Mouse (Mus musculus): ENCODE measurements at regions not wholly inside any gene's neighbourhood (a gene's known extent, or its start where the extent isn't known, plus 50 kb on each side); places are given as distances from the start of the nearest gene placed in this dataset.
A peak's percentile ranks its signal among the peaks of the same experiment; 100 is the strongest.

- TF ChIP-seq EP300 (IDR thresholded peaks at IDR 0.05; ENCODE audit: low read depth) (no peak), CTCF (IDR thresholded peaks at IDR 0.05; ENCODE audit: low read depth) (no peak)
- 65% methylated on average over 4 of the region's 4 CpGs for WGBS (ENCODE audit: insufficient replicate concordance)
- DNase-seq (ENCODE audit: low read depth in 3 of 3, low spot score in 3 of 3) (no peak), ATAC-seq (ENCODE audit: insufficient read depth) (no peak)
- Histone ChIP-seq H3K27me3 (ENCODE audit: control insufficient read depth, insufficient read depth, low read length) (no peaks in the 10 kb centered on the region), H3K4me1 (replicated peaks; ENCODE audit: control insufficient read depth in 2 of 2, insufficient read depth in 2 of 2, low read length in 1 of 2) (no peaks in the 10 kb centered on the region), H3K9ac (replicated peaks) (no peak overlapping the region), H3K36me3 (replicated peaks; ENCODE audit: control insufficient read depth, insufficient read depth, low read depth) (no peaks in the 10 kb centered on the region), H3K27ac (no peak overlapping the region), H3K4me3 (ENCODE audit: insufficient read depth in 1 of 2, low read depth in 2 of 2, low read length in 2 of 2) (no peak overlapping the region), H3K4me2 (ENCODE audit: low read depth) (no peak overlapping the region), H3K9me3 (ENCODE audit: control insufficient read depth, low read length) (no peaks in the 10 kb centered on the region)
These were observed 93.6 kb upstream of the Med14 start for GRCm38 (mm10) chrX:12855425-12855824.

DNA sequence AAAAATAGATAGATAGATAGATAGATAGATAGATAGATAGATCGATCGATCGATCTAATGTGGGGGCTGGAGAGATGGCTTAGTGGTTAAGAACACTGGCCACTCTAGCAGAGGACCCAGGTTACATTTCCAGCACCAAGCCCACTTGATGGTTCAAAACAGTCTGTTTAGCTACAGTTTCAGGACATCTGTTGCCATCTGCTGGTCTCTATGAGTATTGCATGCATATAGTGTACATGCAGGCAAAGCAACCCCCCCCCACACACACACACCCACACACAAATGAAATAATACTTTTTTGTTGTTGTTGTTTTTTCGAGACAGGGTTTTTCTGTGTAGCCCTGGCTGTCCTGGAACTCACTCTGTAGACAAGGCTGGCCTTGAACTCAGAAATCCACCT lies 89.8 kb upstream of the Med14 start:
- WGBS (ENCODE audit: insufficient replicate concordance), result 56% methylated on average over 4 of the region's 4 CpGs
- Histone ChIP-seq H3K36me3 (replicated peaks; ENCODE audit: control insufficient read depth, insufficient read depth, low read depth) (no peaks in the 10 kb centered on the region), H3K4me2 (ENCODE audit: low read depth) (no peak overlapping the region), H3K27me3 (ENCODE audit: control insufficient read depth, insufficient read depth, low read length) (no peaks in the 10 kb centered on the region), H3K27ac (no peak overlapping the region), H3K9ac (replicated peaks) (no peak overlapping the region), H3K9me3 (ENCODE audit: control insufficient read depth, low read length) (no peaks in the 10 kb centered on the region), H3K4me3 (ENCODE audit: insufficient read depth in 1 of 2, low read depth in 2 of 2, low read length in 2 of 2) (no peak overlapping the region), H3K4me1 (replicated peaks; ENCODE audit: control insufficient read depth in 2 of 2, insufficient read depth in 2 of 2, low read length in 1 of 2) (no peaks in the 10 kb centered on the region)
- TF ChIP-seq CTCF (IDR thresholded peaks at IDR 0.05; ENCODE audit: low read depth), result peak; percentile 66
- no peak for TF ChIP-seq EP300 (IDR thresholded peaks at IDR 0.05; ENCODE audit: low read depth)
- ATAC-seq (ENCODE audit: insufficient read depth), result no peak
- DNase-seq (ENCODE audit: low read depth in 3 of 3, low spot score in 3 of 3), result peak in 1 of 3 experiments; percentile 20

DNA sequence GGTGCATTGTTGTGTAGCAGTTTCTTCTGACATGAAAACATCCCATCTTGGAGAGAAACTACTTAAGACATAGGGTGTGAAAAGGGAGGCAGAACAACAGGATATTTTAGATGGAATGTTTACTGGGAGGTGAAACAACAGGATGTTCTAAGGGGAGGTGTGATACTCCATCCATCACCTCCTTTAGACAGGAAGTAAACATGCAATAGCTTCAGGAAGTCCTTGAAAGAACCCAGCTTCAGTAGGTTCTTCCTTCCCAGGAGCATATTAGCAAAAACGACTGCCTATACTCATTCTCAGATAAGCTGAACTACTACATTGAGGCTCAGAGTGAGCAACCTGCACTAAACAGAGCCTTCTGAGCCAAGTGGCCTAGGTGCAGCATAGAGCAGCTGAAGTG lies 82.6 kb upstream of the Med14 start:
- no peak overlapping the region for H3K27ac ChIP-seq
- no peaks in the 10 kb centered on the region for H3K4me1 ChIP-seq (replicated peaks; ENCODE audit: control insufficient read depth in 2 of 2, insufficient read depth in 2 of 2, low read length in 1 of 2)
- no peaks in the 10 kb centered on the region for H3K27me3 ChIP-seq (ENCODE audit: control insufficient read depth, insufficient read depth, low read length)
- TF ChIP-seq EP300 (IDR thresholded peaks at IDR 0.05; ENCODE audit: low read depth) (no peak), CTCF (IDR thresholded peaks at IDR 0.05; ENCODE audit: low read depth) (no peak)
- H3K4me2 ChIP-seq (ENCODE audit: low read depth), result no peak overlapping the region
- H3K9me3 ChIP-seq (ENCODE audit: control insufficient read depth, low read length), result no peaks in the 10 kb centered on the region
- no peak overlapping the region for H3K4me3 ChIP-seq (ENCODE audit: insufficient read depth in 1 of 2, low read depth in 2 of 2, low read length in 2 of 2)
- WGBS (ENCODE audit: insufficient replicate concordance), result 5% methylated on average over 1 of the region's 1 CpGs
- ATAC-seq (ENCODE audit: insufficient read depth) (no peak), DNase-seq (ENCODE audit: low read depth in 3 of 3, low spot score in 3 of 3) (no peak)
- H3K9ac ChIP-seq (replicated peaks), result no peak overlapping the region
- no peaks in the 10 kb centered on the region for H3K36me3 ChIP-seq (replicated peaks; ENCODE audit: control insufficient read depth, insufficient read depth, low read depth)

- H3K9me3 ChIP-seq (ENCODE audit: control insufficient read depth, low read length), result no peaks in the 10 kb centered on the region
- no peak overlapping the region for H3K4me3 ChIP-seq (ENCODE audit: insufficient read depth in 1 of 2, low read depth in 2 of 2, low read length in 2 of 2)
- no peaks in the 10 kb centered on the region for H3K27me3 ChIP-seq (ENCODE audit: control insufficient read depth, insufficient read depth, low read length)
- DNase-seq (ENCODE audit: low read depth in 3 of 3, low spot score in 3 of 3), result no peak
- H3K9ac ChIP-seq (replicated peaks), result no peak overlapping the region
- no peak for ATAC-seq (ENCODE audit: insufficient read depth)
- 68% methylated on average over 3 of the region's 3 CpGs for WGBS (ENCODE audit: insufficient replicate concordance)
- no peaks in the 10 kb centered on the region for H3K36me3 ChIP-seq (replicated peaks; ENCODE audit: control insufficient read depth, insufficient read depth, low read depth)
- H3K4me2 ChIP-seq (ENCODE audit: low read depth), result no peak overlapping the region
- no peaks in the 10 kb centered on the region for H3K4me1 ChIP-seq (replicated peaks; ENCODE audit: control insufficient read depth in 2 of 2, insufficient read depth in 2 of 2, low read length in 1 of 2)
- H3K27ac ChIP-seq, result no peak overlapping the region
- TF ChIP-seq EP300 (IDR thresholded peaks at IDR 0.05; ENCODE audit: low read depth) (no peak), CTCF (IDR thresholded peaks at IDR 0.05; ENCODE audit: low read depth) (no peak)
These were observed 79.1 kb upstream of the Med14 start for GRCm38 (mm10) chrX:12841021-12841325.

DNA sequence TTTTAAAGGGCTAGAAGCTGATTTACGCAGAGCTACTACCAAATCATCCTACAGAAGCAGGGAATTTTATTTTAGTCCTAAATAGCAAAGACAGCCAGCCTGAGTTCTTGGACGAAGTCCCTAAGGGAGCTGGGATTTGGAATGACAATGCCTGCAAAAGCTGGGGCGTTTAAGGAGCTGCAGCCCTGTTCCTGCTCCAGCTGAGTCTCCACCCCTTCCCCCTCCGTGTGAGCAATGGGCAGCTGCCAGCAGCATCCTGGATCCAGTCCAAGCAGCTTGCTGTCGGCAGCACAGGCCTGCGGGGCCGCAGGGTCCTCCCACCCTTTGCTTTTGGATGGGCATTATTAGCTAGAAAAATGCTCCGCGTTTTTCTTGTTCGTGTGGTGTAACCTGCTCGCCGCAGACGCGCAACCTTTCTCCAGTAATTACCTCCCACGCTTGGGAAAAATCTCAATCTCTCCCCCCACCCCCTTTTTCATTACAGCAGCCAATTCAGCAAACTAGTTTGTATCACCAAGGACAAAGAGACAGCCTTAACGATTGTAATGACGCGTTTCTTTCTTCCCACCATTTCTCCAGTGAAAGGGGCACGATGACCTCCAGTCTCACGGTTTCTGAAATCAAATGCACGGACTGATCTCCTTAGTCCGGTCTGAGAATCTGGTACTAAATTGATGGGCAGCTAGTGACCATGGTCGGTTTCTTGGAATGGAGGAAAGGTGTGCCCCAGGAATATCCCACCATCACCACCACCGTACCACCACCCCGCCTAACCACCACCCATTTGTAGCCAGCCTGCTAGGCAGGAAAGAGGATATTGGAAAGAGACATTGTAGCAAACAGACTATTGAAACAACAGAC lies 78.5 kb upstream of the Med14 start:
- Histone ChIP-seq H3K4me3 (ENCODE audit: insufficient read depth in 1 of 2, low read depth in 2 of 2, low read length in 2 of 2) (peak overlapping the region in 1 of 2 experiments; percentile 31; a peak in 2 of 4 replicates), H3K27ac (no peak overlapping the region), H3K4me1 (replicated peaks; ENCODE audit: control insufficient read depth in 2 of 2, insufficient read depth in 2 of 2, low read length in 1 of 2) (no peaks in the 10 kb centered on the region), H3K36me3 (replicated peaks; ENCODE audit: control insufficient read depth, insufficient read depth, low read depth) (no peaks in the 10 kb centered on the region), H3K9me3 (ENCODE audit: control insufficient read depth, low read length) (no peaks in the 10 kb centered on the region), H3K9ac (replicated peaks) (no peak overlapping the region), H3K27me3 (ENCODE audit: control insufficient read depth, insufficient read depth, low read length) (no peaks in the 10 kb centered on the region), H3K4me2 (ENCODE audit: low read depth) (peak overlapping the region; percentile 53)
- no peak for TF ChIP-seq CTCF (IDR thresholded peaks at IDR 0.05; ENCODE audit: low read depth)
- TF ChIP-seq EP300 (IDR thresholded peaks at IDR 0.05; ENCODE audit: low read depth), result no peak
- DNase-seq (ENCODE audit: low read depth in 3 of 3, low spot score in 3 of 3), result no peak
- ATAC-seq (ENCODE audit: insufficient read depth), result no peak
- 22% methylated on average over 25 of the region's 25 CpGs for WGBS (ENCODE audit: insufficient replicate concordance)

All from liver, embryonic 14.5 days (tissue).